Mouse (Mus musculus): ENCODE data around the gene 1700001O22Rik.

DNA sequence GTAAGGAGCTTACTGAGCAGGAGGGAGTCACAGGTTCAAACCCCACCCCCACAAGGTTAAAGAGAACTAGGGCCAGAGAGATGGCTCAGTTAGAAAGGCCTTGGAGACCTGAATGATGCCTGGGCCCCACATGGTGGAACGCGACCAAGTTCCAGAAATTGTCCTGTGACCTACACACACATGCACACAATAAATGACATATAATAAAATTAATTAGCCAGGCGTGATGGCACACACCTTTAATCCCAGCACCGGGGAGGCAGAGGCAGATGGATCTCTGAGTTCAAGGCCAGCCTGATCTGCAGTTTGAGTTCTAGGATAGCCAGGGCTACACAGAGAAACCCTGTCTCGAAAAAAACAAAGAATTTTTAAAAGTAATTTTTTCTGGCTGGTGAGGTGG, 51.0 kb downstream of the 1700001O22Rik start:
- TF ChIP-seq CTCF (IDR thresholded peaks at IDR 0.05; ENCODE audit: low read depth) (no peak), EP300 (IDR thresholded peaks at IDR 0.05; ENCODE audit: low read depth) (no peak)

All from liver, embryonic 14.5 days (tissue).